Mouse (Mus musculus) naive thymus-derived CD4-positive, alpha-beta T cell, adult 5 months (primary cell): ENCODE measurements around the gene Khnyn. TPM values are rescaled to one million over a fixed set of nuclear protein-coding genes. Genes with fewer than 3 reads are reported as not detected.

Source experiments
- polyA plus RNA-seq: library from polyadenylated mRNA; unstranded; fragments of 100-300 nt; shearing (Covaris generic); gene quantifications from one replicate; pipeline ENCODE4 v1.2.1, GENCODE M21; 2017

The Khnyn gene
- 64.5 TPM for polyA plus RNA-seq

GRCm38 (mm10) chr14:55884713-55885113, at the start of gene Khnyn:
Gene Khnyn, plus strand, starts transcription at chr14:55884947.

GRCm38 (mm10) chr14:55853621-55854285, 31.0 kb upstream of the Khnyn start, which contains the start of gene Nynrin:
Gene Nynrin, plus strand, starts transcription at chr14:55854010.

GRCm38 (mm10) chr14:55884166-55884565, 581 bp upstream of the Khnyn start, which contains the start of gene Cbln3:
Gene Cbln3, minus strand, starts transcription at chr14:55884392.

GRCm38 (mm10) chr14:55899701-55900413, 15.1 kb downstream of the Khnyn start, which contains the start of gene Sdr39u1:
Gene Sdr39u1, minus strand, starts transcription at chr14:55900293.

GRCm38 (mm10) chr14:55944575-55944974, 59.8 kb downstream of the Khnyn start, which contains the start of gene Cma1:
Gene Cma1, minus strand, starts transcription at chr14:55944675.

Other genes starting within 250 kb of the Khnyn start
- 55.1 TPM for gene Ipo4, start 249.0 kb upstream of the Khnyn start, polyA plus RNA-seq
- gene Gm49378, start 247.1 kb upstream of the Khnyn start, polyA plus RNA-seq = 0.66 TPM
- gene Tm9sf1, start 241.1 kb upstream of the Khnyn start, polyA plus RNA-seq = 58.5 TPM
- gene Tssk4, start 234.8 kb upstream of the Khnyn start, polyA plus RNA-seq = 1.1 TPM
- 65.6 TPM for gene Mdp1, start 224.4 kb upstream of the Khnyn start, polyA plus RNA-seq
- gene Gmpr2, start 213.0 kb upstream of the Khnyn start, polyA plus RNA-seq = 34.7 TPM
- 214 TPM for gene Nedd8, start 212.8 kb upstream of the Khnyn start, polyA plus RNA-seq
- 156 TPM for gene Tinf2, start 203.1 kb upstream of the Khnyn start, polyA plus RNA-seq
- gene Tgm1, start 171.0 kb upstream of the Khnyn start, polyA plus RNA-seq = not detected
- gene Rabggta, start 162.7 kb upstream of the Khnyn start, polyA plus RNA-seq = 109 TPM
- gene Dhrs1, start 139.3 kb upstream of the Khnyn start, polyA plus RNA-seq = 18.4 TPM
- gene Nop9, start 139.3 kb upstream of the Khnyn start, polyA plus RNA-seq = 35.8 TPM
- gene Cideb, start 126.5 kb upstream of the Khnyn start, polyA plus RNA-seq = not detected
- gene Ltb4r2, start 123.5 kb upstream of the Khnyn start, polyA plus RNA-seq = not detected
- not detected for gene Ltb4r1, start 119.0 kb upstream of the Khnyn start, polyA plus RNA-seq
- not detected for gene Adcy4, start 100.9 kb upstream of the Khnyn start, polyA plus RNA-seq
- gene Ripk3, start 96.1 kb upstream of the Khnyn start, polyA plus RNA-seq = 61.2 TPM
- not detected for gene Nfatc4, start 61.8 kb upstream of the Khnyn start, polyA plus RNA-seq
- gene Nynrin, start 30.9 kb upstream of the Khnyn start, polyA plus RNA-seq = 0.06 TPM
- gene Cbln3, start 555 bp upstream of the Khnyn start, polyA plus RNA-seq = 0.07 TPM
- gene Sdr39u1, start 15.3 kb downstream of the Khnyn start, polyA plus RNA-seq = 40.2 TPM
- not detected for gene Cma1, start 59.7 kb downstream of the Khnyn start, polyA plus RNA-seq
- gene Cma2, start 66.0 kb downstream of the Khnyn start, polyA plus RNA-seq = not detected
- not detected for gene Mcpt1, start 133.0 kb downstream of the Khnyn start, polyA plus RNA-seq
- not detected for gene Mcpt9, start 145.5 kb downstream of the Khnyn start, polyA plus RNA-seq
- not detected for gene Mcpt2, start 157.1 kb downstream of the Khnyn start, polyA plus RNA-seq
- not detected for gene Mcpt4, start 177.4 kb downstream of the Khnyn start, polyA plus RNA-seq
- not detected for gene Mcpt8, start 200.3 kb downstream of the Khnyn start, polyA plus RNA-seq
- gene Ctsg, start 217.6 kb downstream of the Khnyn start, polyA plus RNA-seq = not detected
- gene Gzme, start 235.7 kb downstream of the Khnyn start, polyA plus RNA-seq = not detected
- gene Gzmd, start 247.7 kb downstream of the Khnyn start, polyA plus RNA-seq = not detected